Mouse (Mus musculus) heart, embryonic 15.5 days (tissue): Measurements from ENCODE around the gene Mcts2. TPM values are rescaled to one million over a fixed set of nuclear protein-coding genes. Genes with fewer than 3 reads are reported as not detected.

ENCODE experiments used
- ATAC-seq: fragments of 200-750 bp; cut with Nextera tagmentation; replicated peaks from 2 replicates; pipeline ENCODE4 v1.8.0; 2017; ENCODE audit warnings: low read depth, moderate TSS enrichment; ENCODE audit not compliant: insufficient number of reproducible peaks, insufficient read depth, low FRiP score
- H3K27ac ChIP-seq: fragments of 300-500 bp; sonication (generic); 2 replicates; pipeline ENCODE4 v1.5.1; 2015; ENCODE audit warnings: mild to moderate bottlenecking, inconsistent platforms
- H3K27me3 ChIP-seq: fragments of 300-500 bp; sonication (generic); 2 replicates; pipeline ENCODE4 v1.6.1; 2015; ENCODE audit warnings: inconsistent platforms
- H3K36me3 ChIP-seq: fragments of 300-500 bp; sonication (generic); 2 replicates; pipeline ENCODE4 v1.6.1; 2015; ENCODE audit warnings: mild to moderate bottlenecking, inconsistent platforms
- H3K4me1 ChIP-seq: fragments of 300-500 bp; sonication (generic); replicated peaks from 2 replicates; pipeline ENCODE4 v1.6.1; 2015; ENCODE audit warnings: inconsistent platforms
- H3K4me2 ChIP-seq: fragments of 300-500 bp; sonication (generic); 2 replicates; pipeline ENCODE4 v1.6.1; 2015; ENCODE audit warnings: inconsistent platforms, mild to moderate bottlenecking, moderate library complexity
- H3K4me3 ChIP-seq: fragments of 300-500 bp; sonication (generic); 2 replicates; pipeline ENCODE4 v1.5.1; 2015; ENCODE audit warnings: mild to moderate bottlenecking, inconsistent platforms
- H3K9ac ChIP-seq: fragments of 300-500 bp; sonication (generic); 2 replicates; pipeline ENCODE4 v1.6.1; 2015; ENCODE audit warnings: mild to moderate bottlenecking, inconsistent platforms
- H3K9me3 ChIP-seq: fragments of 300-500 bp; sonication (generic); replicated peaks from 2 replicates; pipeline ENCODE4 v1.6.1; 2016; ENCODE audit warnings: inconsistent platforms
- WGBS: fragments of 180-500 bp; shearing (Covaris S2); methylation state at CpG from one replicate; pipeline ENCODE4 v1.1.7; 2015; ENCODE audit warnings: mixed read lengths; 5-methylcytosine and 5-hydroxymethylcytosine counted together
- polyA plus RNA-seq: library from polyadenylated mRNA; unstranded; fragments of >200 nt; fragmentation: Nextera tagmentation; extraction: Ambion mirVana; gene quantifications from 2 replicates; pipeline ENCODE4 v1.2.1, GENCODE M21; 2015

Gene Mcts2
- polyA plus RNA-seq, 1 experiment from 2014 or later = 20.3 TPM

- H3K36me3 ChIP-seq = peaks cover 49% of the 10 kb centered on the region
- no peak overlapping the region for H3K4me2 ChIP-seq
- H3K27ac ChIP-seq = no peak overlapping the region
Observed at GRCm38 (mm10) chr2:152691564-152692217, 4.9 kb downstream of the Mcts2 start.

DNA sequence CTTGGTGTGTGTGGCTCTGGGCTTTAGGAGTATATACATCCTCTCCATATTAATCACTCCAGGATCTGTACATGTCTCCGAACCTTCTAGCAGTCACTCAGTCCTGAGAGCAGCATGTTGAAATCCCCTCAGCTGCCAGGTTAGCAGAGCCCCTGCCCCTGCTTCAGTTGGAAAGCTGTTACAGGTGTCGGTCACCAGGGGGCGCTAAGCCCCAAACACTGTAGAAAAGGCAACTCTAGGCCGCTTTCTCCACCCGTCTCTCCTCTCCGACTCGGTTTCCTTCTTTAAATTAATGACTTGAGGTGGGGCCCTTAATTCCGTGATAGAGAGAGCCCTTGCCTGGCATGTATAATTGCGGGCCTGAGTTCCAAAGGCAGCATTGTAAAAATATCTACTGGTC lies 6.4 kb downstream of the Mcts2 start:
- 11% methylated on average over 9 of the region's 9 CpGs for WGBS
- Histone ChIP-seq H3K27me3 (no peaks in the 10 kb centered on the region), H3K4me3 (no peak overlapping the region), H3K4me1 (peaks cover 18% of the 10 kb centered on the region), H3K4me2 (peak overlapping the region; percentile 38), H3K9ac (0 out of 2 replicates have a peak overlapping the region, but pooled peaks have one; percentile 5), H3K36me3 (peaks cover 46% of the 10 kb centered on the region), H3K27ac (peak overlapping the region; percentile 2; the same call in 1 of the 2 replicates), H3K9me3 (no peaks in the 10 kb centered on the region)
- ATAC-seq = no peak

More at GRCm38 (mm10) chr2:152691564-152692217, 4.9 kb downstream of the Mcts2 start:
- ATAC-seq = no peak
- 71% methylated on average over 7 of the region's 7 CpGs for WGBS
- no peak overlapping the region for H3K4me3 ChIP-seq
- no peaks in the 10 kb centered on the region for H3K27me3 ChIP-seq
- H3K9me3 ChIP-seq = no peaks in the 10 kb centered on the region
- H3K4me1 ChIP-seq = peaks cover 24% of the 10 kb centered on the region; the same call in 1 of the 2 replicates
- no peak overlapping the region for H3K9ac ChIP-seq

- 0 out of 2 replicates have a peak overlapping the region, but pooled peaks have one; percentile 5 for H3K9ac ChIP-seq
- no peak overlapping the region for H3K4me3 ChIP-seq
- WGBS = 82% methylated on average over 13 of the region's 13 CpGs
- H3K9me3 ChIP-seq = no peaks in the 10 kb centered on the region
- ATAC-seq = no peak
- H3K4me2 ChIP-seq = peak overlapping the region; percentile 38; the same call in 1 of the 2 replicates
- no peaks in the 10 kb centered on the region for H3K27me3 ChIP-seq
- peak overlapping the region; percentile 2; the same call in 1 of the 2 replicates for H3K27ac ChIP-seq
- H3K36me3 ChIP-seq = peaks cover 50% of the 10 kb centered on the region
- peaks cover 19% of the 10 kb centered on the region for H3K4me1 ChIP-seq
Observed at GRCm38 (mm10) chr2:152693735-152694134, 6.9 kb downstream of the Mcts2 start.

- H3K9me3 ChIP-seq = no peaks in the 10 kb centered on the region
- peaks cover 44% of the 10 kb centered on the region for H3K36me3 ChIP-seq
- H3K4me2 ChIP-seq = no peak overlapping the region
- H3K4me3 ChIP-seq = no peak overlapping the region
- H3K27ac ChIP-seq = peak overlapping the region; percentile 32
- ATAC-seq = no peak
- H3K4me1 ChIP-seq = peaks cover 23% of the 10 kb centered on the region
- H3K27me3 ChIP-seq = no peaks in the 10 kb centered on the region
- H3K9ac ChIP-seq = peak overlapping the region; percentile 9; the same call in 1 of the 2 replicates
- whole genome bisulfite sequencing = 48% methylated on average over 7 of the region's 7 CpGs
Observed at GRCm38 (mm10) chr2:152694708-152695107, 7.9 kb downstream of the Mcts2 start.

- ATAC-seq = no peak
- H3K36me3 ChIP-seq = peaks cover 51% of the 10 kb centered on the region
Observed at GRCm38 (mm10) chr2:152696016-152696415, 9.2 kb downstream of the Mcts2 start.

GRCm38 (mm10) chr2:152696476-152697164 lies 9.8 kb downstream of the Mcts2 start:
- Histone ChIP-seq H3K4me2 (no peak overlapping the region), H3K4me1 (peaks cover 22% of the 10 kb centered on the region), H3K4me3 (no peak overlapping the region), H3K9ac (peak overlapping the region; percentile 35), H3K27ac (peak overlapping the region; percentile 32), H3K27me3 (no peaks in the 10 kb centered on the region), H3K36me3 (peaks cover 57% of the 10 kb centered on the region), H3K9me3 (no peaks in the 10 kb centered on the region)
- whole genome bisulfite sequencing = 40% methylated on average over 20 of the region's 20 CpGs
- peak; percentile 58 for ATAC-seq

More at GRCm38 (mm10) chr2:152696016-152696415, 9.2 kb downstream of the Mcts2 start:
- Histone ChIP-seq H3K9ac (peak overlapping the region; percentile 35; the same call in 1 of the 2 replicates), H3K27ac (no peak overlapping the region), H3K27me3 (no peaks in the 10 kb centered on the region), H3K9me3 (no peaks in the 10 kb centered on the region), H3K4me2 (no peak overlapping the region), H3K4me3 (no peak overlapping the region), H3K4me1 (peaks cover 23% of the 10 kb centered on the region)
- 70% methylated on average over 10 of the region's 10 CpGs for WGBS

DNA sequence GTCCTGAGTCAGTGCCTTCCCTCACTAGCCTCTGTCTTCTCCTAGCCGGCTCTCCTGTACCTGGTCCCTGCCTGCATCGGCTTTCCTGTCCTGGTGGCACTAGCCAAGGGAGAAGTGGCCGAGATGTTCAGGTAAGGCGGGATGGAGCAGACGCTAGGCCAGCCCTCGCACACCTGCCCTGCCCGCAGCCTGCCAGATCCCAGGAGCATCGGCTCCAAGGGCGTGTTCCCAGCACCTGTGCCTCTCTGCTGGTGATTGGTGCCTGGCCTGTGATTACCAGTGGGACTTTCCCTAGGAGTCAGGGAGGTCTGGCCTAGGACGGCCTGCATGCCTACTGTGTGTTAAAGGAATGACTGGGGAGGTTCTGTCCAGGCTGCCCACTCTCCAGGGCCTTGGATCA lies 13.3 kb downstream of the Mcts2 start:
- ATAC-seq = no peak
- H3K4me1 ChIP-seq = peaks cover 10% of the 10 kb centered on the region
- H3K9ac ChIP-seq = no peak overlapping the region
- WGBS = 95% methylated on average over 10 of the region's 10 CpGs
- no peak overlapping the region for H3K4me2 ChIP-seq
- H3K9me3 ChIP-seq = no peaks in the 10 kb centered on the region
- no peak overlapping the region for H3K27ac ChIP-seq
- H3K27me3 ChIP-seq = no peaks in the 10 kb centered on the region
- no peak overlapping the region for H3K4me3 ChIP-seq
- H3K36me3 ChIP-seq = peaks cover 82% of the 10 kb centered on the region

- H3K36me3 ChIP-seq = peaks cover 78% of the 10 kb centered on the region
- ATAC-seq = no peak
- no peaks in the 10 kb centered on the region for H3K9me3 ChIP-seq
- H3K9ac ChIP-seq = no peak overlapping the region
- no peaks in the 10 kb centered on the region for H3K27me3 ChIP-seq
- no peak overlapping the region for H3K4me2 ChIP-seq
- H3K4me1 ChIP-seq = peaks cover 10% of the 10 kb centered on the region
- no peak overlapping the region for H3K4me3 ChIP-seq
- H3K27ac ChIP-seq = no peak overlapping the region
- 85% methylated on average over 8 of the region's 8 CpGs for WGBS
Observed at GRCm38 (mm10) chr2:152700725-152701124, 13.9 kb downstream of the Mcts2 start.

DNA sequence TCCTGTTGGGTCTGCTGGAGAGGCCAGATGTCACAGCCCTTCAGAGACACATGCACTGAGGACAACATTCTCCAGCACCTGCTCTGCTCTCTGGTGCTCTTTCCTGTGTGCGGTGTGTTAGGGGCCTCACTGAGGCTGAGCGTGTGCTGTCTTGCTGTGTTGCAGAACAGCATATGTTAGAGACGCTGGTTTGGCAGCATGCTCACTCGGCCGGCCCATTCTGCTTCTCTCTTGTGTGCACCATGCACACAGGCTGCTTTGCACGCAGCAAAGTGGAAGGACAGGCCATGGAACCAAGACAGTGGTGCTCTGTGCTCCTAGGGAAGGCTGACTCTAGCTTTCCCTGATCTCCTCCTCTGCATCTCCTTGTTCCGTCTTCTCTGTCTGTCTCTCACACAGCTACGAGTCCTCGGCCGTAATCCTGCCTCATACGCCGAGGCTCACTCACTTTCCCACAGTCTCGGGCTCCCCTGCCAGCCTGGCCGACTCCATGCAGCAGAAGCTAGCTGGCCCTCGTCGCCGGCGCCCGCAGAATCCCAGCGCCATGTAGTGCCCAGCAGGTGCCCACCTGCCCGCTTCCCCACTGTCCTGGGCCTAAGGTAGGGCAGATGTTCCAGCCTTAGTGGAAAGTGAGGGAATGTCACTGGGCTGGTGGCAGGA lies 16.9 kb downstream of the Mcts2 start:
- no peak overlapping the region for H3K4me2 ChIP-seq
- H3K36me3 ChIP-seq = peaks cover 56% of the 10 kb centered on the region
- 89% methylated on average over 21 of the region's 21 CpGs for WGBS
- H3K27ac ChIP-seq = no peak overlapping the region
- no peaks in the 10 kb centered on the region for H3K27me3 ChIP-seq
- no peak overlapping the region for H3K9ac ChIP-seq
- no peaks in the 10 kb centered on the region for H3K9me3 ChIP-seq
- ATAC-seq = no peak
- H3K4me1 ChIP-seq = peaks cover 32% of the 10 kb centered on the region
- H3K4me3 ChIP-seq = no peak overlapping the region

DNA sequence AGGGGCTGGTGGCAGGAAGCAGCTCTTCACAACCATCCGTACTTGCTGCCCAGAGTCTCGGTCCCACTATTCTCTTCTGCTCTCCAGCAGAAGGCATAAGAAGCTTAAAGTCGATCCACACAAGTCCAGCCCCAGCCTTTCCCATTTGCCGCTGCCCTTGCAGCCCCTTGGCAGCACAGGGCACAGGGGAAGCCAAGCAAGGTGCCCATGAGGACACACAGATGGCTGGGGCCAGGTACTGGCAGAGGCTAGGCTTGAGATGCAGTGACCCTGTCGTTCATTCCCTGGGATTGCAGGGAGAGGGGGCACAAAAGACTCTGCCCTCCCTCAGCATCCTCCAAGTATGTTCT lies 17.4 kb downstream of the Mcts2 start:
- H3K4me1 ChIP-seq = peaks cover 28% of the 10 kb centered on the region
- no peak overlapping the region for H3K4me2 ChIP-seq
- H3K4me3 ChIP-seq = no peak overlapping the region
- no peaks in the 10 kb centered on the region for H3K27me3 ChIP-seq
- H3K36me3 ChIP-seq = peaks cover 54% of the 10 kb centered on the region
- no peaks in the 10 kb centered on the region for H3K9me3 ChIP-seq
- no peak for ATAC-seq
- H3K9ac ChIP-seq = no peak overlapping the region
- 76% methylated on average over 5 of the region's 5 CpGs for WGBS
- H3K27ac ChIP-seq = no peak overlapping the region

GRCm38 (mm10) chr2:152704811-152705370 lies 18.1 kb downstream of the Mcts2 start:
- no peak for ATAC-seq
- no peak overlapping the region for H3K27ac ChIP-seq
- 92% methylated on average over 14 of the region's 14 CpGs for WGBS
- peaks cover 27% of the 10 kb centered on the region for H3K4me1 ChIP-seq
- H3K9ac ChIP-seq = no peak overlapping the region
- no peak overlapping the region for H3K4me2 ChIP-seq
- H3K27me3 ChIP-seq = no peaks in the 10 kb centered on the region
- H3K36me3 ChIP-seq = peaks cover 49% of the 10 kb centered on the region
- H3K4me3 ChIP-seq = no peak overlapping the region
- H3K9me3 ChIP-seq = no peaks in the 10 kb centered on the region
